Mouse (Mus musculus) cerebellum, adult 9-11 months (tissue): ENCODE data around the gene Mrc1.

ENCODE experiments used
- DNase-seq: peaks from one replicate; pipeline ENCODE4 v3.0.0; 2022

Mrc1 gene

DNA sequence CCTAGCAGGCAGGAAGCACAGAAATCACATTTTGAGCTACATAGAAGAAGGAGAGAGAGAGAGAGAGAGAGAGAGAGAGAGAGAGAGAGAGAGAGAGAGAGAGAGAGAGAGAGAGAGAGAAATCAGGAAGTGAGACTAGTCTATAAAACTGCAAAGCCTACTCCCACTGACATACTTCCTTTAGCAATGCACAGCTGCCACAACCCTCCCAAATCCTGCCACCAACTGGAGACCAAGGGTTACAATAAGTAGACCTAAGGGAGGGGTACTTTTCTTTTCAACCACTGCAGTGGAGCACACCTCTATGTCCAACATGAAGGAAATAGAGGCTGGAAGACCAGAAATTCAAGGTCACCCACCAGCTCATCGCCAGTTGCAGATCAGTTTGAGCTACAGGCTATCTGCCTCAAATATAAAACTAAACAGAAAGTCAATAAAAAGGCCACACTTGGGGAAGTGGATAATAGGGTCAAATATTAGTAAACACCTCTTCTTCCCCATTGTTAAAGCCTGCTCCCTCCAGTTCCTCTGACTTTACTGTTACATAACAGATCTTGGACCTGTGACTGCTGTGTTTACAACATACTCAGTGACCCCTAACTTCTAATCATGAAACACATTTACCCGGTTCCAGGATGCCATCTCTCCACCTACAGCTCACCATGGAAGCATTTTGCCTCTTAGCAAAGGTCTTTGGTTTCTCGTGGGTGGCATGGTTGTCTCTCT, 20.8 kb downstream of the Mrc1 start:
- no peak for DNase-seq

- DNase-seq, result no peak
These were observed 22.7 kb downstream of the Mrc1 start for GRCm38 (mm10) chr2:14251938-14252337.

GRCm38 (mm10) chr2:14258345-14258850, 29.2 kb downstream of the Mrc1 start:
- no peak for DNase-seq

DNA sequence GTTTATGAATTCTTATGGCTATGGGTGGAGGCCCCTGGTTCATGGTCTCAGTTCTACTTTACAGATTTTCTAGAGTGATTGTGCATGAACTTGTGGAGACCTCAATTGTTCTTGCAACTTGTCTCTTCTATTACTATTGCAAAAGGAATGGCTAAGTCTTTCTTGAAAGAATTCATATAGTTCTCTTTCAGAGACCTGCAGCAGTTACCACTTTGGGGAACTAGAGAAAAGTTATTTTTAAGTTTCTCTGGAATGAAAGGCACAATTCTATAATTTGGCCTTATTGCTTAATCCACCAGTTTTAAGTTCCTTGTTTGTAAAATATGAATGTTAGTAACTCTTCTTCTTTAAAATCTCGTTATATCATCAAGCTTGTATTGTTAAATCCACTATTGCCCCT, 32.9 kb downstream of the Mrc1 start:
- DNase-seq, result no peak

- DNase-seq, result no peak
These were observed 40.0 kb downstream of the Mrc1 start for GRCm38 (mm10) chr2:14269160-14269559.

DNA sequence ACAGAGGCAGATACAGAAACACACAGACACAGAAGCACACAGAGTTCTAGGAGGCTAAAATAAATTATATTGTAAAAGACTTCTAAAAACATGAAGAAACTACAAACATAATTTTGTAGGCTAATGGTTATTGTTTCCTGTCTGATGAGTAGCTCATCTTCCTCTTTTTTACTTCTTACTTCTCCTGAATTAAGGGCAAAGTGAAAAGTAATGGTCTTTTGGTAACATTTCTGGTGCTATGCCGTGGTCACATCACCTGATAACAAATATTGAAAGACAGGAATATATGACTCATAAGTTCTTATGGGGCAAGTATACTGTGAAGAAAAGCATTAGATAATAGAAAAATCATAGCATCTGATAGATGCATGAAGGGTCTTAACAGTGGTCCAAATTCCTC, 42.9 kb downstream of the Mrc1 start:
- no peak for DNase-seq

DNA sequence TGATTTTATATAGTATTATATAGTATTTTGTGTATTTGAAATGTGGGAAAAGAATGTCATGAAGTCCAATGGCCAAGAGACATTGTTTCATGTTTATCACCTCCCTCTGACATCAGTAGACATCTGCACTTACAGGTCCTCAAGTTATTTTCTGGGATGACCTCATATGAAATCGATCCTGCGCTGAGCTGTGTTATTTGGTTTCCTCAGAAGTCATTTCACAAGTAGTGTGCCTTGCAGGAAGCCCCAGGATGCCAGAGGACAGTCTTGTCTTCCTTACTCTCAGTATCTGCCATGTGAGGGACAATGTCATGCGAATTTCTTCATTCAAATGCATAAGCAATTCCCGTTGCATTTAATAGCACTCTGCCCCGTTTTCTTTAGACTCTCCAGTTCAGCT, 46.6 kb downstream of the Mrc1 start:
- no peak for DNase-seq

DNA sequence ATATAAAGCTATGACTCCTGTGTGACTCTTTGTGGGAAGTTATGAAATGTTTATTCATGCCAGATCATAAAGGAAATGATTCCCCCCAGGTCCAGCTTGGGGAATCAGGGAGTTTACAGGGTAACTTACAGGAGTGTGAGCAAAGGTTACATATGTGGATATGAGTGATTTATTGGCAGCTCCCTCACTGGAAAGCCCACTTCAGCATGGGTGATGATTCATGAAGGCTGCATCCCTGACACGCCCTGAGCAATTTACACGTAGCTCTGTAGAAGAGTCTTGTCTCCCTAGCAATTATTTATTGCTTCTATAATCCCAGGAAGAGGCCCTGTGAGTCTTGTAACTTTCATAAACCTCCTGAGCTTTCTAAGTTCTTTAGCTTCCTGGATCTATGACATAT, 50.1 kb downstream of the Mrc1 start:
- no peak for DNase-seq

DNA sequence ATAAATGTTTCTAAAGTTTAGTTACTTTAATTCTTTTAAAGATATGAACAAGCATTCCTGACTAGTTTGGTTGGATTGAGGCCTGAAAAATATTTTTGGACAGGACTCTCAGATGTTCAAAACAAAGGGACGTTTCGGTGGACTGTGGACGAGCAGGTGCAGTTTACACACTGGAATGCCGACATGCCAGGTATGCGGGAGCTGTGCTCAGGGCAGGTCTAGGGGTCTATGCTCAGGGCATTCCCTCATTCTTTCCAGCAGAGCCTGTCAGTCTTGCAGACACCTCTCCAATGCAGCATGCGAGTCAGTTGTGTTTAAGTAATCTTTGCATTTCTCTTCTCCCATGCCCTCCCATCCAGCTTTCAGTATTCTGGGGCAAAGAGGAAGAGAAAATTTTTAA, 50.6 kb downstream of the Mrc1 start:
- DNase-seq, result no peak

DNA sequence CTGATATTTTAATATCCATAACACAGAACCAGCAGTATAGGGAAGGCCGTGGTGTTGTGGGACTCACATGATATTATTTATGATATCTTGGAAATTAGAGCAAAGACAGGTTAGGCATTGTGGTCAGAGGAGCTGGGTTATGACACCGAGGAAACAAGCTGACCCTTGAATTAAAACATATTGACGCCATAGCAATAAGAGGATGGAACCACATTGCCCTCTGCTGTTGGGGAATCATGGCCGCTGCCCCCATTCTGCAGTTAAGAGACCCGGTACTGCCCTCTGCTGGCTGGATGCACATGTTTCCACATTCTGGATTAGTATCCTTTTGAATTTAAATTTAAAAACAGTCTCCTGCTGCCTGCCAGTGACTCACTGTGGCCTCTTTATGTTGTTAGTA, 66.1 kb downstream of the Mrc1 start:
- peak; percentile 81 for DNase-seq

DNA sequence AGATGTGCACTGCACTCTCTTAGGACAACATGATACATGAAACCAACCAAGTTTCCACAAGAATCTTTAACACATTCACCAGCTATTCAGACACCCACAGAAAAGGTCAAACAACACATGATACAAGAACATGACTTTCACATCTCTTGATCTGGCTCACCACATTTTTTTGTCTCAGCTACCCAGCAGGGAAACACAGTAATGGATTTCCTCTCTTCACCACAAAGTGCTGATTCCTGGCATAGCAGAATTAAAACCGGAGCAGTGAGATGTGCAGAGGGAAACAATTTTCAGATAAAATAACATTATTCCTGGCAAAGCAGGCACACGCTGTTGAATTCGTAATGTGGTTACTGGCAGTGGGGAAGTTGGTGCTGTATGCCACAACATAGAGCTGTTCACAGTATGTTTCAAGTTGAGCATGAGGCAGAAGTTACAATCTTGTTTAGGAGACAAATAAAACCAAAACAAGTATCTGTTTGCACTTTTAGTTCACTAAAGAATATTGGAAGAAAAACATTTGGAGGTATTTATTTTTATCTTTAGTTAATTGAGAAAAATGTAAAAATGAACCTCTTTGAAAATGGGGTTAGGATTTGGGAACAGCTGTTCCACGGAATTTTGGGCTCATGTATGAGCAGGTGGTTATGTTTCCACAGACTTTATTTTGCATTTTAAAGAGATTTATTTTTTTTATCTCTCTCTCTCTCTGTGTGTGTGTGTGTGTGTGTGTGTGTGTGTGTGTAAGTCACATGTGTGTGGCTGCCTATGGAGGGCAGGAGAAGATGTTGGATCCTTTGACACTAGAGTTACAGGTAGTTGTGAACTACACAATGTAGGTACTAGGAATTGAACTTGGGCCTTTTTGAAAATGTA, 83.6 kb downstream of the Mrc1 start:
- DNase-seq, result no peak

GRCm38 (mm10) chr2:14315113-14315512, 85.9 kb downstream of the Mrc1 start:
- no peak for DNase-seq

DNA sequence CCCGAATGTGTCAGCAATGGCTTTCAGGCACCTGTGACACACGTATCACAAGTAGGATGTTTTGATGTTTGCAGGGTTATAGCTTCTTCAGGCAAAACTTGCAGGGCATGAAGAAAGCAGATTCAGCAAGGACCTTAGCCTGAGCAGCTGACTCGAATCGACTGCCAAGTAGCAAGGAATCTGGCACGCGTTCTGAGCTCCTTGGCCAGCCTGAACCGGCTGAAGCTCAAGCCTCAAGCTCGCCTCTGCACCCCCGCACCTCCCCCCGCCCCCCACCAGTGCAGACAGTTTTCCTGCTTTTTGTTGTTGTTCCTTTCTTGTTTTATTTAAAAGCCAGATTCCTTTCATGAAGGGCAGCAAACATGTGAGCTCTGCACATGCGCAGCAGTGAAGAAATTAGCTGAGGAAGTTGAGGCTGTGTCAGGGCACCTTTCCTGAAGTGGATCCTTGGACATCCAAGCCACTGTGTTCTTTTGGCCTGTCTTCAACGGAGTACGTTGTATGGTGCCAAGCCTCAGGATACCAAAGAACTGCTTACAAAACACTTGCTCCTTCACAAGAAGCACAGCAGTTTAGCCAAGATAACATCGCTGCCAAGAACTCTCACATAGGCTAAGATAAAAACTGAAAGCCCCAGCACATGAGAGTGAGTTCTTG, 112.6 kb downstream of the Mrc1 start:
- DNase-seq, result peak; percentile 68

GRCm38 (mm10) chr2:14342309-14342839, 113.2 kb downstream of the Mrc1 start:
- DNase-seq, result no peak
